ENCODE assay signal across 8 mouse cellular contexts in the genomic region with DNA sequence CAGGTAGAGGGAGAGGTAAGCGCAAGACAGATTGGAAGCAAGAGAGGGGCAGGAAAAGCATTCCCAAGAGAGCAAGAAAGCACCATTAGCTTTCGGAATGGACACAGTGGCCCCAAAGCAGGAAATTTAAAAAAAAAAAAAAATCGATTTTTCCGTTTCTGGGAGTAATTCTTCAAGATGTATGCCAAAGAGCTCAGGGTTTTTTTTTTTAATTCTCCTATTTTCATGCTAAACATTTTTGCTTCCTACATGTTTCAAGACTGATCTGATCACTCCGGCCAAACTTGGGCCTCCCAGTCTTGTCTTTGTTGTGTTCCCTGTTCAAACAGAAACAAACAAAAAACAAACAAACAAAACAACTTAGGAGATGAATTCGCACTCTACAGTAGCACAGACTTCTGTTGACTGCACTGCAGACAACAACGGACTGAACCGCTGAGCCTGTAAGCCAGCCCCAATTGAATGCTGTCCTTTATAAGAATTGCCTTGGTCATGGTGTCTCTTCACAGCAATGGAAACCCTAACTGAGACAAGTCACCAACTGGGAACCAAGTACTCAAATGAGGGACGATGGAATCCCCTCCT. TPM values are rescaled to one million over a fixed set of nuclear protein-coding genes. Genes with fewer than 3 reads are reported as not detected.
DNase-seq lines count a peak whose midpoint lies in the region; ATAC-seq and TF ChIP-seq lines count a peak whose summit lies in the region.

No protein-coding gene starts in this region.

- H3K4me1 ChIP-seq in heart, adult 2 months (ENCODE audit: control insufficient read depth, insufficient read depth, low read length): no peaks in the 10 kb centered on the region
- peaks cover 8% of the 10 kb centered on the region for H3K4me1 ChIP-seq in forebrain, embryonic 10.5 days
- no peaks in the 10 kb centered on the region for H3K4me1 ChIP-seq in liver, embryonic 11.5 days (replicated peaks; ENCODE audit: control insufficient read depth, insufficient read depth, low read length)

- H3K9me3 ChIP-seq in forebrain, embryonic 10.5 days: no peaks in the 10 kb centered on the region
- no peaks in the 10 kb centered on the region for H3K9me3 ChIP-seq in liver, embryonic 11.5 days (ENCODE audit: control insufficient read depth, low read length)

- peak overlapping the region; percentile 90 for H3K27ac ChIP-seq in heart, adult 2 months
- peak overlapping the region; percentile 91 for H3K27ac ChIP-seq in forebrain, embryonic 10.5 days
- H3K27ac ChIP-seq in liver, embryonic 11.5 days (ENCODE audit: low read depth, low read length): peak overlapping the region; percentile 55; the same call in 1 of the 2 replicates

- H3K4me3 ChIP-seq in heart, adult 2 months: peak overlapping the region; percentile 91
- peak overlapping the region; percentile 72 for H3K4me3 ChIP-seq in forebrain, embryonic 10.5 days
- peak overlapping the region; percentile 84 for H3K4me3 ChIP-seq in liver, embryonic 11.5 days (ENCODE audit: low read depth, low read length)

- ATAC-seq in liver, embryonic 11.5 days (replicated peaks; ENCODE audit: low FRiP score): no peak

- no peak for DNase-seq in heart, adult 2 months
- no peak for DNase-seq in heart, postnatal 14 days
- peak; percentile 24 for DNase-seq in 416B (ENCODE audit: low read depth)
- no peak for DNase-seq in forebrain, embryonic 10.5 days (ENCODE audit: extremely low spot score, low spot score)
- no peak for DNase-seq in liver, embryonic 11.5 days (ENCODE audit: low spot score)
- DNase-seq in urinary bladder, postnatal 10 days (ENCODE audit: low spot score): no peak
- no peak for DNase-seq in right cerebral cortex, postnatal 36 days (ENCODE audit: low spot score in 2 of 2)
- no peak for DNase-seq in ovary, postnatal 36 days (ENCODE audit: low spot score)

- TF ChIP-seq CTCF in heart, adult 2 months (IDR thresholded peaks at IDR 0.05): no peak

- no peaks in the 10 kb centered on the region for H3K36me3 ChIP-seq in heart, adult 2 months (ENCODE audit: control insufficient read depth, insufficient read depth, low read length)
- H3K36me3 ChIP-seq in forebrain, embryonic 10.5 days (replicated peaks): no peaks in the 10 kb centered on the region
- H3K36me3 ChIP-seq in liver, embryonic 11.5 days (ENCODE audit: control insufficient read depth, insufficient read depth, low read length): no peaks in the 10 kb centered on the region

- TF ChIP-seq POLR2A in heart, adult 2 months (IDR thresholded peaks at IDR 0.05; ENCODE audit: insufficient read depth, low read depth, low read length): no peak

- H3K79me2 ChIP-seq in heart, adult 2 months (replicated peaks; ENCODE audit: control insufficient read depth, insufficient read depth, low read length): no peaks in the 10 kb centered on the region

- intact Hi-C loops in heart, adult 2 months (cut with DNase I): loop anchor here (10.0 kb wide), 1 partner anchor 949 kb away; the partner anchor contains the start of gene Prickle1
- intact Hi-C loops in heart, postnatal 14 days (cut with DNase I): no loop called here

- peak overlapping the region; percentile 77 for H3K4me2 ChIP-seq in liver, embryonic 11.5 days

- no peaks in the 10 kb centered on the region for H3K27me3 ChIP-seq in heart, adult 2 months (ENCODE audit: control insufficient read depth, insufficient read depth, low read length)
- H3K27me3 ChIP-seq in forebrain, embryonic 10.5 days (ENCODE audit: poor library complexity, severe bottlenecking): peaks cover 6% of the 10 kb centered on the region; the same call in 1 of the 2 replicates
- no peaks in the 10 kb centered on the region for H3K27me3 ChIP-seq in liver, embryonic 11.5 days (replicated peaks; ENCODE audit: control insufficient read depth, insufficient read depth, low read length)

- TF ChIP-seq EP300 in heart, adult 2 months (IDR thresholded peaks at IDR 0.05; ENCODE audit: insufficient read depth, low read depth, low read length): no peak

- 41% methylated on average over 9 of the region's 9 CpGs for WGBS in heart, adult 2 months
- 41% methylated on average over 9 of the region's 9 CpGs for WGBS in forebrain, embryonic 10.5 days
- WGBS in liver, embryonic 11.5 days: 38% methylated on average over 9 of the region's 9 CpGs

- peak overlapping the region; percentile 65 for H3K9ac ChIP-seq in heart, adult 2 months (ENCODE audit: low read depth, low read length)
- H3K9ac ChIP-seq in liver, embryonic 11.5 days (ENCODE audit: low read depth, low read length): peak overlapping the region; percentile 74

RNA-seq across cellular contexts. Expression of gene Irak4, which starts 0.7 kb away (rescaled TPM):
- 1 to 10 TPM; 5.5 to 5.9 TPM for total RNA-seq in heart, adult 2 months (2021)
- polyA plus RNA-seq in heart, adult 2 months (2012; rRNA removed): 2.6 and 3.3 TPM in 2 replicates
- 1 to 10 TPM; 6.2 to 7.6 TPM for total RNA-seq in heart, postnatal 14 days (2021)
- 3.5 and 3.6 TPM in 2 replicates for polyA plus RNA-seq in forebrain, embryonic 10.5 days (2016; fragmentation: Nextera tagmentation; extraction: Ambion mirVana)
- polyA plus RNA-seq in liver, embryonic 11.5 days (2014; fragmentation: Nextera tagmentation; extraction: Ambion mirVana): 6.1 and 6.3 TPM in 2 replicates

RNA-seq across cellular contexts. Expression of gene Pus7l, which starts 0.8 kb away (rescaled TPM):
- 1 to 10 TPM; 1.3 to 2.0 TPM for total RNA-seq in heart, adult 2 months (2021)
- polyA plus RNA-seq in heart, adult 2 months (2012; rRNA removed): 1.3 TPM in 2 replicates
- total RNA-seq in heart, postnatal 14 days (2021): 1 to 10 TPM; 2.5 to 3.3 TPM
- polyA plus RNA-seq in forebrain, embryonic 10.5 days (2016; fragmentation: Nextera tagmentation; extraction: Ambion mirVana): 11.1 and 11.4 TPM in 2 replicates
- polyA plus RNA-seq in liver, embryonic 11.5 days (2014; fragmentation: Nextera tagmentation; extraction: Ambion mirVana): 12.0 and 13.5 TPM in 2 replicates

RNA-seq across cellular contexts. Expression of gene Twf1, which starts 45.5 kb away (rescaled TPM):
- 10 to 100 TPM; 12.8 to 18.1 TPM for total RNA-seq in heart, adult 2 months (2021)
- 10.1 and 16.0 TPM in 2 replicates for polyA plus RNA-seq in heart, adult 2 months (2012; rRNA removed)
- total RNA-seq in heart, postnatal 14 days (2021): 10 to 100 TPM; 24.3 to 24.6 TPM
- polyA plus RNA-seq in forebrain, embryonic 10.5 days (2016; fragmentation: Nextera tagmentation; extraction: Ambion mirVana): 82.7 and 84.0 TPM in 2 replicates
- 48.6 and 51.9 TPM in 2 replicates for polyA plus RNA-seq in liver, embryonic 11.5 days (2014; fragmentation: Nextera tagmentation; extraction: Ambion mirVana)
